Mouse (Mus musculus): ENCODE data around the gene Gm8257.
"Not testable (repeated sequence)": the region's sequence is repeated elsewhere in the genome, so short reads cannot be mapped to it uniquely, and the experiment has no call there.

Gm8257 gene

DNA sequence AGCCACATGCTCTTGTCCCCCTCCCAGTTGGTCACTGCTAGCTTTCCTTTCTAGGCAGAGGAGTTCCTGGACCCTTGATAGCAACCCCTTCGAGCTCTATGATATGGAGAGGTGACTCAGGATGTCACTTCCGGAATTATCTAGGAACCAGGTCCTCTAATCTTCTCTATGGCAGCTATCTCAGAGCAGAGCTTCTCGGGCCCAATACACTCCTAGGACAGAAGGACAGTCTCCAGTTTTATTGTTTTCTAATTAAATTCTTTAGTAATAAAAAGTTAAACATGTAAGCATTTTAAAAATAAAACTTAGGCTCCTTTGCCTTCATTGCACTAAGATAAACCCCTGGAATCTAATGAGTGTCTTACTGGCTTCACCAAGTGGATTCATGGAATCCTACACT lies at the start of gene Gm8257:
TSS of gene Gm8257 (minus strand) at position 101 of the 400 bp plus-strand sequence.
- DNase-seq (ENCODE audit: low spot score), result not testable (repeated sequence)

DNA sequence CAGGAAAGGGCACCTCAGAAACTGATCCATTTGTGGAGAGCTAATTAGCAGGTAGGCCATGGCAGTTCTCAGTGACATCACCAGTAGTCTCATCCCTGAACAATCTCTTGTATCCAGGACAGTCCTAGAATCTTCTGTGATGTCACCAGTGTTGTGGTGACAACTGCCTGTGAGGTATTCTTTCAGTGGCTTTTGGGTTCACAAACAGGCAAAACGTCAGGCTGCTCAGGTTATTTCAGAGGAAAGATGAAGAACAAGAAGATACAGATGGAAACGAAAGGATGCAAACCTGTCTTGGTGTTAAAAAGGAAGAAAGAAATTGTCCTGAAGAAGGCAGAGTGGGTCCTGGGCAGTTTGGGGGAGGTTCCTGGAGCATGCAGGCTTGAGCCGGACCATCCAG lies 44.0 kb upstream of the Gm8257 start, which contains the start of gene Gm8267:
TSS of gene Gm8267 (minus strand) at position 101 of the 400 bp plus-strand sequence.
- DNase-seq (ENCODE audit: low spot score), result no peak

GRCm38 (mm10) chr14:44742789-44743188 lies 36.5 kb upstream of the Gm8257 start:
- DNase-seq (ENCODE audit: low spot score), result peak; percentile 16

GRCm38 (mm10) chr14:44730711-44731110 lies 24.5 kb upstream of the Gm8257 start:
- peak; percentile 24 for DNase-seq (ENCODE audit: low spot score)

DNA sequence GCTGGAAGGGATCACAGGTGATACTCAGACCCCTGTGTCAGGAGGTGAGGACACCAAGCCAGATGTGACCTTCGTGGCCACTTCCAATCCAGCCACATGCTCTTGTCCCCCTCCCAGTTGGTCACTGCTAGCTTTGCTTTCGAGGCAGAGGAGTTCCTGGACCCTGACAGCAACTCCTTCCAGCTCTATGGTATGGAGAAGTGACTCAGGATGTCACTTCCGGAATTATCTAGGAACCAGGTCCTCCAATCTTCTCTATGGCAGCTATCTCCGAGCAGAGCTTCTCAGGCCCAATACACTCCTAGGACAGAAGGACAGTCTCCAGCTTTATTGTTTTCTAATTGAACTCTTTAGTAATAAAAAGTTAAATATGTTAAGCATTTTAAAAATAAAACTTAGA lies 78.5 kb downstream of the Gm8257 start, which contains the start of gene Gm5624:
TSS of gene Gm5624 (minus strand) at position 202 of the 400 bp plus-strand sequence.
- DNase-seq (ENCODE audit: low spot score), result not testable (repeated sequence)

Measured in layer of hippocampus, adult 9-10 months (tissue).